9 mouse cellular contexts compared by ENCODE assay signal in the genomic region with DNA sequence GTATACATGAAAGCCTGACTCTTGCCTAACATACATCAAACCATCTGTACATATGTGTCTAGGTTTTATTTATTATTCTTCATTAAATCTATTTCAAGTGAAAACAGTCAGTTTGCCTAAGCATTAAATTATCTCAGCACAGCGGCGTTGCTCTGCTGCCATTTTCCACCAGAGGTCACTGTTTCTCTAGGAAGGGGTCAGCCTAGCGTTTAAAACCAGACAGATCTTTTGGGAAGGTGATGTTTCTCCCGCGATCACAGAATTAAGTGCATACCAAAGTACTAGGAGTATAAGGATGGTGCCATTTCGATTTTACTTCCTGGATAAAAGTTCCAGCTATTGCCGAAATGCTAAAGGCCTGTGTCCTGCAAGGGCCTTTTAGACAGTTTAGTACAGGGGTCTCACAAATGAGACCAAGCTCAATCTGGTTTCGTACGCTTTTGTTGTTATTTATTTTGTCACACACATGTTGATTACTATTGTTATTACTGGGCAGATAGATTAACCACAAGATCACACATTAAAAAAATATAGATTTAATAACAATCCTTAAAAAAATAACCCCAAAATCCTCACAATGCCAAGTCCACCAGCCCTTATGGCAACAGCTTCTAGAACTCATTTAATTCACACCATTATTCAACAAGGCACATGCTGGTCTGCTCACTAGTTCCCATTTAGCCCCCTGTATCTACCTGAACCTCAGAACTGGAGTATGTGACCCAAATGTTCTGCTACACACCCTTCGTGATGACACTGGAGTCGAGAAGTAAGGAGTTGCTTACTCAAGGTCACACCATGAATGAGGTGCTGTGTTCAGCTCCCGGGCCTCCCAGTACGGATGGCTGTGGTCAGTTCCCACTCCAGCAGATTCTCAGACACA. TPM values are rescaled to one million over a fixed set of nuclear protein-coding genes. Genes with fewer than 3 reads are reported as not detected.
DNase-seq lines count a peak whose midpoint lies in the region; ATAC-seq and TF ChIP-seq lines count a peak whose summit lies in the region.
"Had no signal": no experiment of that assay in that cellular context is flagged by ENCODE, and none has a peak within 500 bp of the region (broad histone marks: within the 10 kb centered on the region; RNA-seq: fewer than 3 reads in every experiment).

No protein-coding gene starts in this region.

- in situ Hi-C loops in ES-E14 (cut with MboI; ENCODE audit: low sequenced_read_pairs in 2 of 2, unreplicated experiment in 2 of 2): loop anchor here (25.0 kb wide), 2 partner anchors 879 to 904 kb away; no protein-coding TSS in a partner anchor

- H3K9ac ChIP-seq in ES-E14 (ENCODE audit: insufficient read depth, low read depth, low read length, poor library complexity, severe bottlenecking): no peak overlapping the region
- H3K9ac ChIP-seq in forebrain, embryonic 14.5 days (ENCODE audit: low read length): no peak overlapping the region
- no peak overlapping the region for H3K9ac ChIP-seq in hindbrain, embryonic 12.5 days
- H3K9ac ChIP-seq: limb, embryonic 15.5 days had no signal

- 43% methylated on average over 13 of the region's 13 CpGs for WGBS in forebrain, embryonic 14.5 days
- WGBS in hindbrain, embryonic 12.5 days: 43% methylated on average over 13 of the region's 13 CpGs

- H3K4me3 ChIP-seq in ES-E14 (ENCODE audit: insufficient read depth in 1 of 2, low read depth in 1 of 2, low read length in 2 of 2, poor library complexity in 1 of 2, severe bottlenecking in 1 of 2): no peak overlapping the region
- no peak overlapping the region for H3K4me3 ChIP-seq in forebrain, embryonic 14.5 days (ENCODE audit: low read depth, low read length)
- no peak overlapping the region for H3K4me3 ChIP-seq in hindbrain, embryonic 12.5 days
- H3K4me3 ChIP-seq: limb, embryonic 15.5 days had no signal

- H3K4me2 ChIP-seq in forebrain, embryonic 14.5 days (ENCODE audit: low read length): no peak overlapping the region
- H3K4me2 ChIP-seq in hindbrain, embryonic 12.5 days (replicated peaks): no peak overlapping the region
- H3K4me2 ChIP-seq: limb, embryonic 15.5 days had no signal

- no peak overlapping the region for H3K27ac ChIP-seq in ES-E14 (ENCODE audit: insufficient read depth, low read depth, low read length, poor library complexity, severe bottlenecking)
- H3K27ac ChIP-seq in forebrain, embryonic 14.5 days (ENCODE audit: low read depth, low read length): no peak overlapping the region
- no peak overlapping the region for H3K27ac ChIP-seq in hindbrain, embryonic 12.5 days
- H3K27ac ChIP-seq: limb, embryonic 15.5 days had no signal

- H3K9me3 ChIP-seq in ES-E14 (ENCODE audit: control insufficient read depth, insufficient read depth, low read depth, low read length): no peaks in the 10 kb centered on the region
- H3K9me3 ChIP-seq in forebrain, embryonic 14.5 days (replicated peaks; ENCODE audit: control insufficient read depth, low read length): no peaks in the 10 kb centered on the region
- H3K9me3 ChIP-seq in hindbrain, embryonic 12.5 days (replicated peaks): no peaks in the 10 kb centered on the region
- H3K9me3 ChIP-seq: limb, embryonic 15.5 days had no signal

- ATAC-seq in forebrain, embryonic 14.5 days: peak; percentile 86
- peak; percentile 73 for ATAC-seq in hindbrain, embryonic 12.5 days (ENCODE audit: low FRiP score)

- no peaks in the 10 kb centered on the region for H3K36me3 ChIP-seq in ES-E14 (ENCODE audit: control insufficient read depth, insufficient read depth, low read length, poor library complexity, severe bottlenecking)
- no peaks in the 10 kb centered on the region for H3K36me3 ChIP-seq in forebrain, embryonic 14.5 days (ENCODE audit: control insufficient read depth, insufficient read depth, low read length)
- no peaks in the 10 kb centered on the region for H3K36me3 ChIP-seq in hindbrain, embryonic 12.5 days
- H3K36me3 ChIP-seq: limb, embryonic 15.5 days had no signal

- no peaks in the 10 kb centered on the region for H3K27me3 ChIP-seq in forebrain, embryonic 14.5 days (replicated peaks; ENCODE audit: control insufficient read depth, insufficient read depth, low read length)
- no peaks in the 10 kb centered on the region for H3K27me3 ChIP-seq in hindbrain, embryonic 12.5 days
- H3K27me3 ChIP-seq: limb, embryonic 15.5 days had no signal

- peak; percentile 46 for DNase-seq in ES-E14 (ENCODE audit: low read depth, low spot score)
- peak; percentile 40 for DNase-seq in c-Kit-positive CD71-positive TER-119-negative erythroid progenitor cells, embryonic 14.5 days (ENCODE audit: low read depth)
- peak; percentile 87 for DNase-seq in forebrain, embryonic 14.5 days (ENCODE audit: low spot score)
- peak; percentile 81 for DNase-seq in layer of hippocampus, adult 9-10 months (ENCODE audit: low spot score)
- peak; percentile 85 for DNase-seq in lung, postnatal 14 days
- peak; percentile 48 for DNase-seq in retina, adult 2 months (ENCODE audit: low read depth, low spot score)
- DNase-seq in thymus, postnatal 4 days: peak; percentile 83

- H3K4me1 ChIP-seq in ES-E14 (ENCODE audit: control insufficient read depth in 2 of 2, insufficient read depth in 2 of 2, low read length in 2 of 2, poor library complexity in 1 of 2): no peaks in the 10 kb centered on the region
- no peaks in the 10 kb centered on the region for H3K4me1 ChIP-seq in forebrain, embryonic 14.5 days (ENCODE audit: control insufficient read depth, insufficient read depth, low read length)
- H3K4me1 ChIP-seq in hindbrain, embryonic 12.5 days: 0 out of 2 replicates have a peak, but pooled peaks cover 2% of the 10 kb centered on the region

TF ChIP-seq in ES-E14, 5 proteins besides CTCF, POLR2A, EP300 and RAD21:
- TF ChIP-seq ZC3H11A (IDR thresholded peaks at IDR 0.05; ENCODE audit: borderline replicate concordance, low read depth, low read length) (peak; percentile 99), HCFC1 (IDR thresholded peaks at IDR 0.05; ENCODE audit: borderline replicate concordance, insufficient read depth, low read length) (no peak)

RNA-seq across cellular contexts. Expression of a gene that starts 29.5 kb away (rescaled TPM):
- 34.0 and 36.5 TPM in 2 replicates for total RNA-seq in ES-E14 (2012; rRNA removed)
- polyA plus RNA-seq in forebrain, embryonic 14.5 days (2014; fragmentation: Nextera tagmentation; extraction: Ambion mirVana): 18.7 and 23.6 TPM in 2 replicates
- 33.2 and 35.7 TPM in 2 replicates for polyA plus RNA-seq in hindbrain, embryonic 12.5 days (2016; fragmentation: Nextera tagmentation; extraction: Ambion mirVana)

RNA-seq across cellular contexts. Expression of a gene that starts 43.6 kb away (rescaled TPM):
- total RNA-seq in ES-E14 (2012; rRNA removed): 9.5 and 16.6 TPM in 2 replicates
- polyA plus RNA-seq in forebrain, embryonic 14.5 days (2014; fragmentation: Nextera tagmentation; extraction: Ambion mirVana): 36.0 and 36.4 TPM in 2 replicates
- polyA plus RNA-seq in hindbrain, embryonic 12.5 days (2016; fragmentation: Nextera tagmentation; extraction: Ambion mirVana): 70.7 and 86.0 TPM in 2 replicates
